Mouse (Mus musculus): ENCODE results near the gene Pptc7.

DNA sequence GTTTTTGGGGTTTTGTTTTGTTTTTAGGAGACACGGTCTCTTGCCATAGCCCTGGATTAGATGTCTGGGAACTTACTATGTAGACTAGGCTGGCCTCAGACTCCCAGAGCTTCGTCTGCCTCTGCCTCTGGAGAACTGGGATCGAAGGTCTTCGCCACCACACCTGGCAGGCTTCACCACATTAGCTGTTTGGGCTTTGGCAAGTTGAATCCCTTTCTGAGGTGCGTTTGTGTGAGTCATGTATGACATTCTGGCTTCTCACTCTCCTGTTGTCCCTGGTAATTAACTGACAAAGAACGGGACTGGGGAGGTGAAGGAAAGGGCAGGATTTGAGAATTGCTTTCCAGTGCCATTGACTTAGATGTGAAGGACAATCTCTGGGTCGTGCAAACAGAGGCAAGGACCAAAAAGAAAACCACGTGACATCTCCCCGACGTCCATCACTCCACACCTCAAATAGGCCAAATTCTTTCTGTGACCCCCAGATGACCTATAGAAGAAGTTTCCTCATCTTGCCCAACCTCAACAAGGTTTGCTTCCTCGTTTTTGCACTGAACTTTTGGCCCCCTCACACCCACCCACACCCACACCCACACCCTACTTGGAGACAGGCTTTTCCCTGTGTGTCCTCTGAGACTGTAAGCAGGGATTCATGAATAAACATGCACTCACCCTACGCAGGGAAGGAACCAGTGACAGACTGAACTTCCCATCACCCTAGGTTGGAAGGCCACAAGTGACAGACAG is 15.1 kb upstream of the Pptc7 start:
- TF ChIP-seq CTCF (IDR thresholded peaks at IDR 0.05; ENCODE audit: extremely low read depth, insufficient read depth, low read length) (no peak), POLR2A (IDR thresholded peaks at IDR 0.05; ENCODE audit: extremely low read depth, insufficient read depth, low read length) (no peak)

Data from cortical plate, adult 2 months (tissue).